11 mouse cellular contexts compared by ENCODE assay signal in the genomic region with DNA sequence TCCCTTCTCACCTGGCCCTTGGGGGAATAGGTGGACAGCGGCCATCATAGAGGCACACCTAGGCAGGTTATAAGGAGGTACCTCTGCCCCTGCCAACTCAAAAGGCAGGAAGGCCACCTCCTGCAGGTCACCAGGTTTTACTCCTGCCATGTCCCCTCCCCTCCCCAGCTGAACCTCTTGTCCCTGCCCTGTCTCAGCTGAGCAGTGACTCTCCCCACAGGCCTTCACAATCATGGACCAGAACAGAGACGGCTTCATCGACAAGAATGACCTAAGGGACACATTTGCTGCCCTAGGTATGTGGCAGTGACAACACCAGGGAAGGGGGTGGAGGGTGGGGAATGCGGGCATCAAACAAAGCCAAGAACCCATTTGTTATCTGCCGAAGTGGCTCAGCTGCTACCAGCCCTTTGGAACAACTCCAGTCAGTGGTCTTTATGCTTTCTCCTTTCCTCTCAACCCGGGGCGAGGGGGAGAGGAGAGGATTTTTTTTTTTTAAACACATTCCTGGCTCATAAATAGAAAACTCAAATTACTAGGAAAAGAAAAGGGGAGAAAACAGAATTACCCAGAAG. TPM values are rescaled to one million over a fixed set of nuclear protein-coding genes. Genes with fewer than 3 reads are reported as not detected.
A peak's percentile ranks its signal among the peaks of the same experiment; 100 is the strongest.
DNase-seq lines count a peak whose midpoint lies in the region; ATAC-seq and TF ChIP-seq lines count a peak whose summit lies in the region.
"Had no signal": no experiment of that assay in that cellular context is flagged by ENCODE, and none has a peak within 500 bp of the region (broad histone marks: within the 10 kb centered on the region; RNA-seq: fewer than 3 reads in every experiment).

No protein-coding gene starts in this region.

- no peaks in the 10 kb centered on the region for H3K4me1 ChIP-seq in kidney, postnatal 0 days (replicated peaks; ENCODE audit: insufficient read depth, low read length)
- H3K4me1 ChIP-seq in kidney, adult 2 months (ENCODE audit: control insufficient read depth, insufficient read depth, low read length), result no peaks in the 10 kb centered on the region
- H3K4me1 ChIP-seq in embryonic facial prominence, embryonic 15.5 days, result no peaks in the 10 kb centered on the region
- H3K4me1 ChIP-seq in heart, embryonic 13.5 days, result peaks cover 27% of the 10 kb centered on the region; the same call in 1 of the 2 replicates

- H3K79me2 ChIP-seq in myocyte (ENCODE audit: control insufficient read depth, insufficient read depth), result no peaks in the 10 kb centered on the region

- no peak for ATAC-seq in kidney, postnatal 0 days (replicated peaks; ENCODE audit: low FRiP score, low read depth)
- no peak; the same call in 1 of the 2 replicates for ATAC-seq in embryonic facial prominence, embryonic 15.5 days (ENCODE audit: insufficient number of reproducible peaks, low FRiP score, low TSS enrichment, low read depth)
- no peak for ATAC-seq in heart, embryonic 13.5 days (ENCODE audit: extremely low read depth, insufficient number of reproducible peaks, low FRiP score, low TSS enrichment)

- TF ChIP-seq CTCF in kidney, postnatal 0 days (IDR thresholded peaks at IDR 0.05; ENCODE audit: low read depth), result no peak
- no peak for TF ChIP-seq CTCF in kidney, adult 2 months (conservative IDR thresholded peaks at IDR 0.05; ENCODE audit: insufficient read depth, insufficient read length, low read depth, low read length)

- no peak overlapping the region for H3K27ac ChIP-seq in kidney, postnatal 0 days
- no peak overlapping the region for H3K27ac ChIP-seq in kidney, adult 2 months (ENCODE audit: insufficient read depth, low read depth, low read length)
- H3K27ac ChIP-seq in embryonic facial prominence, embryonic 15.5 days (replicated peaks), result no peak overlapping the region
- H3K27ac ChIP-seq in heart, embryonic 13.5 days (replicated peaks), result peak overlapping the region; percentile 99

- no peak for DNase-seq in kidney, postnatal 0 days (ENCODE audit: low spot score)
- DNase-seq in kidney, adult 2 months, result no peak
- DNase-seq in thymus, adult 18-20 months, result no peak
- no peak for DNase-seq in yolk sac, embryonic 10.5 days (ENCODE audit: low spot score)
- DNase-seq: cerebellum, adult 2 months; thymus, postnatal 36 days had no signal

- no peaks in the 10 kb centered on the region for H3K36me3 ChIP-seq in kidney, postnatal 0 days (ENCODE audit: insufficient read depth, low read length)
- H3K36me3 ChIP-seq in kidney, adult 2 months (ENCODE audit: control insufficient read depth, insufficient read depth, low read length), result no peaks in the 10 kb centered on the region
- no peaks in the 10 kb centered on the region for H3K36me3 ChIP-seq in embryonic facial prominence, embryonic 15.5 days
- H3K36me3 ChIP-seq in heart, embryonic 13.5 days, result peaks cover 54% of the 10 kb centered on the region
- H3K36me3 ChIP-seq in myocyte (ENCODE audit: control insufficient read depth, insufficient read depth), result no peaks in the 10 kb centered on the region
- H3K36me3 ChIP-seq: G1E had no signal

- no peaks in the 10 kb centered on the region; the same call in 1 of the 2 replicates for H3K27me3 ChIP-seq in kidney, postnatal 0 days (ENCODE audit: insufficient read depth, low read length)
- no peaks in the 10 kb centered on the region for H3K27me3 ChIP-seq in kidney, adult 2 months (replicated peaks; ENCODE audit: control insufficient read depth, insufficient read depth, low read length)
- H3K27me3 ChIP-seq in embryonic facial prominence, embryonic 15.5 days, result peaks cover 10% of the 10 kb centered on the region
- H3K27me3 ChIP-seq in heart, embryonic 13.5 days (replicated peaks), result peaks cover 34% of the 10 kb centered on the region
- peaks cover 72% of the 10 kb centered on the region for H3K27me3 ChIP-seq in myocyte (ENCODE audit: control insufficient read depth, insufficient read depth, insufficient read length)

- 24% methylated on average over 7 of the region's 7 CpGs for WGBS in kidney, postnatal 0 days
- 24% methylated on average over 7 of the region's 7 CpGs for WGBS in kidney, adult 2 months
- 46% methylated on average over 7 of the region's 7 CpGs for WGBS in embryonic facial prominence, embryonic 15.5 days
- WGBS in heart, embryonic 13.5 days, result 18% methylated on average over 7 of the region's 7 CpGs

- no peak overlapping the region for H3ac ChIP-seq in myocyte (ENCODE audit: control insufficient read depth, insufficient read length)

- no peak for TF ChIP-seq POLR2A in kidney, adult 2 months (IDR thresholded peaks at IDR 0.05; ENCODE audit: low read depth, low read length)
- TF ChIP-seq POLR2A in myocyte (IDR thresholded peaks at IDR 0.05; ENCODE audit: insufficient read length, low read depth), result no peak

- no peak overlapping the region for H3K4me3 ChIP-seq in kidney, postnatal 0 days (replicated peaks; ENCODE audit: low read depth, low read length)
- H3K4me3 ChIP-seq in kidney, adult 2 months (ENCODE audit: insufficient read depth, low read depth, low read length), result no peak overlapping the region
- no peak overlapping the region for H3K4me3 ChIP-seq in embryonic facial prominence, embryonic 15.5 days (replicated peaks)
- peak overlapping the region; percentile 57 for H3K4me3 ChIP-seq in heart, embryonic 13.5 days
- H3K4me3 ChIP-seq in myocyte, result no peak overlapping the region

- no peaks in the 10 kb centered on the region for H3K9me3 ChIP-seq in kidney, postnatal 0 days (replicated peaks; ENCODE audit: low read length)
- no peaks in the 10 kb centered on the region for H3K9me3 ChIP-seq in embryonic facial prominence, embryonic 15.5 days (replicated peaks)
- H3K9me3 ChIP-seq in heart, embryonic 13.5 days, result no peaks in the 10 kb centered on the region
- H3K9me3 ChIP-seq: G1E had no signal

- H3K9ac ChIP-seq in kidney, postnatal 0 days (ENCODE audit: low read depth, low read length), result 0 out of 2 replicates have a peak overlapping the region, but pooled peaks have one; percentile 32
- no peak overlapping the region for H3K9ac ChIP-seq in embryonic facial prominence, embryonic 15.5 days
- peak overlapping the region; percentile 96 for H3K9ac ChIP-seq in heart, embryonic 13.5 days

- peak overlapping the region; percentile 35 for H3K4me2 ChIP-seq in kidney, postnatal 0 days (ENCODE audit: low read length)
- peak overlapping the region; percentile 10; the same call in 1 of the 2 replicates for H3K4me2 ChIP-seq in embryonic facial prominence, embryonic 15.5 days (replicated peaks)
- H3K4me2 ChIP-seq in heart, embryonic 13.5 days, result peak overlapping the region; percentile 75
- peak overlapping the region; percentile 45 for H3K4me2 ChIP-seq in myocyte (ENCODE audit: low read depth)

TF ChIP-seq in myocyte, 11 proteins besides CTCF, POLR2A, EP300 and RAD21:
- no peak for TF ChIP-seq POLR2AphosphoS2 (IDR thresholded peaks at IDR 0.05; ENCODE audit: insufficient read length, low read depth)
- TF ChIP-seq MYOD1 (IDR thresholded peaks at IDR 0.05; ENCODE audit: control insufficient read depth in 1 of 3, insufficient read length in 2 of 3, low read depth in 2 of 3), result peak in 1 of 3 experiments; percentile 17
- no peak for TF ChIP-seq CEBPB (IDR thresholded peaks at IDR 0.05; ENCODE audit: insufficient read depth, poor library complexity, severe bottlenecking)
- TF ChIP-seq MAX (IDR thresholded peaks at IDR 0.05; ENCODE audit: low read depth), result no peak
- TF ChIP-seq USF1 (IDR thresholded peaks at IDR 0.05; ENCODE audit: low read depth), result no peak
- no peak for TF ChIP-seq SRF (IDR thresholded peaks at IDR 0.05; ENCODE audit: control insufficient read depth, insufficient read length, low read depth)
- no peak for TF ChIP-seq MYOG (IDR thresholded peaks at IDR 0.05; ENCODE audit: control insufficient read depth in 1 of 3, insufficient read depth in 1 of 3, insufficient read length in 2 of 3, low read depth in 2 of 3)
- no peak for TF ChIP-seq TCF3 (IDR thresholded peaks at IDR 0.05; ENCODE audit: insufficient read length, low read depth)
- no peak for TF ChIP-seq REST (IDR thresholded peaks at IDR 0.05; ENCODE audit: insufficient read depth, insufficient read length)
TF ChIP-seq in myocyte: peak in this region for 1.

RNA-seq across cellular contexts. Expression of gene Myl2, which starts 1.8 kb away (rescaled TPM):
- polyA plus RNA-seq in kidney, postnatal 0 days (2015; fragmentation: Nextera tagmentation; extraction: Ambion mirVana), result 0.80 and 1.4 TPM in 2 replicates
- polyA plus RNA-seq in kidney, adult 2 months (2012; rRNA removed), result 0.90 and 11.8 TPM in 2 replicates
- polyA plus RNA-seq in embryonic facial prominence, embryonic 15.5 days (2015; fragmentation: Nextera tagmentation; extraction: Ambion mirVana), result 3.6 and 4.6 TPM in 2 replicates
- 7,724 and 9,145 TPM in 2 replicates for polyA plus RNA-seq in heart, embryonic 13.5 days (2015; fragmentation: Nextera tagmentation; extraction: Ambion mirVana)
- polyA plus RNA-seq in myocyte (2012; fragmentation: generic; extraction: Trizol), result 3.3 TPM
- polyA plus RNA-seq: G1E had no signal

RNA-seq across cellular contexts. Expression of gene Ccdc63, which starts 38.1 kb away (rescaled TPM):
- not detected in 2 replicates for polyA plus RNA-seq in kidney, postnatal 0 days (2015; fragmentation: Nextera tagmentation; extraction: Ambion mirVana)
- 0.09 and 0.14 TPM in 2 replicates for polyA plus RNA-seq in kidney, adult 2 months (2012; rRNA removed)
- polyA plus RNA-seq in embryonic facial prominence, embryonic 15.5 days (2015; fragmentation: Nextera tagmentation; extraction: Ambion mirVana), result 0.24 TPM in 1 of 2 replicates, not detected in the other
- polyA plus RNA-seq in heart, embryonic 13.5 days (2015; fragmentation: Nextera tagmentation; extraction: Ambion mirVana), result 0.36 TPM in 1 of 2 replicates, not detected in the other
- not detected for polyA plus RNA-seq in myocyte (2012; fragmentation: generic; extraction: Trizol)
- polyA plus RNA-seq: G1E; limb, embryonic 11.5 days had no signal

RNA-seq across cellular contexts. Expression of gene Cux2, which starts 52.7 kb away (rescaled TPM):
- polyA plus RNA-seq in kidney, postnatal 0 days (2015; fragmentation: Nextera tagmentation; extraction: Ambion mirVana), result 5.1 and 5.9 TPM in 2 replicates
- 3.2 and 3.6 TPM in 2 replicates for polyA plus RNA-seq in kidney, adult 2 months (2012; rRNA removed)
- 1.6 and 4.1 TPM in 2 replicates for polyA plus RNA-seq in embryonic facial prominence, embryonic 15.5 days (2015; fragmentation: Nextera tagmentation; extraction: Ambion mirVana)
- 4.5 and 4.8 TPM in 2 replicates for polyA plus RNA-seq in heart, embryonic 13.5 days (2015; fragmentation: Nextera tagmentation; extraction: Ambion mirVana)
- polyA plus RNA-seq in myocyte (2012; fragmentation: generic; extraction: Trizol), result 0.62 TPM
- polyA plus RNA-seq: G1E had no signal

RNA-seq across cellular contexts. Expression of gene Ppp1cc, which starts 55.5 kb away (rescaled TPM):
- 203 and 220 TPM in 2 replicates for polyA plus RNA-seq in kidney, postnatal 0 days (2015; fragmentation: Nextera tagmentation; extraction: Ambion mirVana)
- polyA plus RNA-seq in kidney, adult 2 months (2012; rRNA removed), result 75.8 and 91.5 TPM in 2 replicates
- polyA plus RNA-seq in embryonic facial prominence, embryonic 15.5 days (2015; fragmentation: Nextera tagmentation; extraction: Ambion mirVana), result 235 and 238 TPM in 2 replicates
- 190 and 219 TPM in 2 replicates for polyA plus RNA-seq in heart, embryonic 13.5 days (2015; fragmentation: Nextera tagmentation; extraction: Ambion mirVana)
- 136 TPM for polyA plus RNA-seq in myocyte (2012; fragmentation: generic; extraction: Trizol)

Comparison
In these comparisons a context has a peak if more than half of its experiments do, and no peak if none do; other contexts are left out.
1. H3K4me2 ChIP-seq: peak in every context shown above with its lines; median percentile 75 in heart, embryonic 13.5 days; 45 in myocyte; 35 in kidney, postnatal 0 days; 10 in embryonic facial prominence, embryonic 15.5 days.
2. RNA of gene Myl2, which starts 1.8 kb away (polyA plus RNA-seq): 7,724 to 9,145 TPM in heart, embryonic 13.5 days; 0.90 to 11.8 TPM in kidney, adult 2 months, 3.6 to 4.6 TPM in embryonic facial prominence, embryonic 15.5 days, 3.3 TPM in myocyte (single experiment) and 0.80 to 1.4 TPM in kidney, postnatal 0 days; every median in the first group is over 100 times any median in the second.